Mouse (Mus musculus) G1E (cell line): ENCODE results near the gene Neb.

Experiments
- CTCF ChIP-seq: IDR thresholded peaks from 2 replicates; pipeline ENCODE4 v1.5.1; 2012; ENCODE audit warnings: low read depth, low read length, inconsistent platforms, mixed read lengths
- GATA1 ChIP-seq: IDR thresholded peaks from 2 replicates; pipeline ENCODE4 v1.6.1; 2012; ENCODE audit warnings: borderline replicate concordance, low read length, inconsistent platforms, mixed read lengths

- no peak for TF ChIP-seq GATA1
- no peak for TF ChIP-seq CTCF
Observed at GRCm38 (mm10) chr2:52424747-52425522, 46.7 kb upstream of the Neb start, which contains the start of gene Arl5a.
